Mouse (Mus musculus) 3134 (cell line): ENCODE measurements at regions not wholly inside any gene's neighbourhood (a gene's known extent, or its start where the extent isn't known, plus 50 kb on each side); places are given as distances from the start of the nearest gene placed in this dataset.

Experiments
- DNase-seq: peaks from one replicate; pipeline ENCODE4 v3.0.0-alpha.2; 2011; ENCODE audit warnings: low spot score; ENCODE audit not compliant: insufficient read length; ENCODE audit errors: extremely low read depth

DNA sequence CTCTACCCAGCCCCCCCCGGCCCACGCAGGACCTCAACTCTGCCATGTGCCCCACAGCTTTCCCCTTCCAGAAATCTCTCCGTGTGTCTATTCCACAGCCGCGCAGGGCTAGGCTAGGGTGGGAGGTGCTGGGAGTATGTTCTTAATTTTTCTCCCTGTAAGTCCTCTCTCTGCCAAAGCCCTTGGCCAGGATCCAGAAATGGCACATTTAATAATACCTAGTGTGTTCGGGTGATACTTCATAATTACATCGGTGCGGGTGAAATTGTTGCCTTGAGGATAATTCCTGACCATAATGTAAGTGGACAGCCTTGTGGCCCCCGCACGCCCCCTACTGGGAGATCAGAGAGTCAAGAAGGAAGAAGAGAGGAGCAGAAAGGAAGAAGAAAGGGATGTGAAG is 1093.5 kb downstream of the Mrps31 start:
- DNase-seq, result no peak

DNA sequence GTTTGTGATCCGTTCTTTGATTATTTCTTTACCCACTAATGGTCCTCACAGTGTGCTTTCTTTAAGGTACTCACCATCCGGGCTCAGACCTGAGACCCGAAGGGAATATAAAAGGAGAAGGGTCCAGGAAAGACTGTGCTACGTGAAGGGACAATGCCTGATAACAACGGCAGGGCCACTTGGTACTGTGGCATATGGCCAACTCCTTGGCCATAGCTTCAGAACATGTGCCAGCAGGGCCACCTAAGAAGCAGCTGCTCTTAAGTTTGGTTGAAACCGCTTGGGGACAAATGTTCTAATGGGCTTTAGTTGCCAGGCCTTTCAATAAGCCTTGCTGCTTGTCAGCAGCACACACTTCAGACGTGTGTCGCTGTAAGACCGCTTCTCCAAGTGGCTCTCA is 1094.1 kb downstream of the Mrps31 start:
- DNase-seq, result no peak

DNA sequence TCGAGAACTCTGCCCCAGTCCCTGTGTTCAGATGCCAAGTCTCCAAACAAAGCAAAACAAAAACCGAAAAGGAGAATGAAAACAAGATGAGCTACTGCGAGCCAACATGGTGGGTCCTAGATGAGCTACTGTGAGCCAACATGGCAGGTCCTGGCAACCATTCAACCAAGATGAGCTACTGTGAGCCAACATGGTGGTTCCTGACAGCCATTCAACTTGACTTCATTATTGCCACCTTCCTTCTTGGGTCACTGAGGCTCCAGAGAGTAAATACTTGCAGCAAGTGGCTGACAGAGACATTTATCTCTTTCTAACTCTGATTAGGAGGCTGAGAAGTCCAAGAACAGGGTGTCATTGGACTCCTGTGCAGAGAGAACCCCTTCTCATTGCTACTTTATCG is 1094.8 kb downstream of the Mrps31 start:
- DNase-seq, result no peak

DNA sequence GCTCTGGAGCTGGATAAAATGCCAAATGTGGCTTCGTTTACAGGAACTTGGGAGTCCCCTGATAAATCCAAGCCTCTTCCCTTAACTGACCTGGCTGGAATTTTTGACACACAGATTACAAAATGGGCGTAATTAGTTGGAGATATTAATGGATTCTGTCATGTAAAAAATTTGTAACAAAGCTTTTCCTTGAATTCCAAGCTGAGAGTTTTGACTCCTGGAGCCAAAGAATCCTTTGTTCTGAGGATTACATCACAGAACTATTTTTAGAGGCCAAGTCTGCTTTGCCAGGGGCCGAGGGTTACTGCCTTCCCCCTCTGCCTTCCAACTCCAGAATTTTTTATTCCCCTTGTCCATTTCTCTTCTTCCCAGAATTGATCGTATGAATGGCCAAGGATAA is 1096.5 kb downstream of the Mrps31 start:
- DNase-seq, result no peak

DNA sequence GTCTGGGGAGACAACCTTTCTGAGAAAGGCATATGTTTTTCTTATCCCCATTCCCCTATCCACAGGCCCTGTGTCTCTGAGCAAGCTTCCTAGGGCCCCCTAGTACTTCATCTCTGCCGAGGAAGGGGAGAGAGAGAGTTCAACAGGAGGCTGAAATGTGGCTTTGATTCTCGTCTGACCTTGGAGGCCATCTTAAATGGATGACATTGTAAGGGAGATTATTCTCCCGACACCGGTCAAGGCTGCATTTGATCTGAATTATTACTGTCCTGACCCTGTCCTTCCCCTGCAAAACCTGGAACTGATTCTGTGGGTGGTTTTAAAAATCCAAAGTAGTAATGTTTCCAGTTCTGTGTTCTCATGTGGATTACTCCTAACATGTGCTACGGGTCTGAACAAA is 1098.9 kb downstream of the Mrps31 start:
- DNase-seq, result no peak

DNA sequence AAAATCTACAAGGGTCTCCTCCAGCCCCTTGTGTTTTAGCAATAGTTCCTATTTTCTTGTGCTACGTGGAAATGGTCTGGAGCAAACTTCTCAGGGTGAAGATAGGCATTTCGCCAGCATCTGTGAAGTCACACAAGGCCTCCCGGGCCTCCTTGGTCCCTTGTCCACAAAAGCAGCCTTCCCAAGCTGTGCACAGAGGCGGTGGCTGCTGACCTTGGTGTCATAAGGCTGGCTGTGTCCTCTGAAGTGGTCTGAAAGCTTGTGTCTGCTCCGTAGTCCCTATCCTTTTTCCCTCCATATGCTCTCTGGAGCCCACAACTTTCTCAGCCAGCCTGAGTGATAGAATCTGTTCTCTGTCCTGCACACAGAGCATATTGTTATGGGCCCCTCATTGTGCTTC is 1099.4 kb downstream of the Mrps31 start:
- DNase-seq, result no peak

DNA sequence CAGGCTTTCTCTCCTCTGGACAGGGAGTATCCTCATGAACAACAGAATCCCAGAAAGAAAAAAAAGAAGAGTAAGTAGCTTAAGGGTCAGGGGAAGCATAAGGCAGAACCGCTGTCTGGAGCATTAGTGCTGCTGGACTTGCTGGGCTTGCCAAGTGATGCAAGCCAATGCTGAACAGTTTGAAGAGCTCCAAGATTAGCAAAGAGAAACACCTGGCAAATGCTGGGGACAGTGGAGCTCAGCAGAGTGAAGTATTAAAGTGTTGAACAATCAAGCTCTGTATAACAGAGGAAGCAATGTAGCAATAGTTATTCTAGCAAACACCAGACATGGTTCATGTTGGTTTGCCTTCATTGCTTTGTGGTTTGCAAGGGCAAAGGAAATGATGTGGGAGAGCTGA is 1100.1 kb downstream of the Mrps31 start:
- DNase-seq, result peak; percentile 18

DNA sequence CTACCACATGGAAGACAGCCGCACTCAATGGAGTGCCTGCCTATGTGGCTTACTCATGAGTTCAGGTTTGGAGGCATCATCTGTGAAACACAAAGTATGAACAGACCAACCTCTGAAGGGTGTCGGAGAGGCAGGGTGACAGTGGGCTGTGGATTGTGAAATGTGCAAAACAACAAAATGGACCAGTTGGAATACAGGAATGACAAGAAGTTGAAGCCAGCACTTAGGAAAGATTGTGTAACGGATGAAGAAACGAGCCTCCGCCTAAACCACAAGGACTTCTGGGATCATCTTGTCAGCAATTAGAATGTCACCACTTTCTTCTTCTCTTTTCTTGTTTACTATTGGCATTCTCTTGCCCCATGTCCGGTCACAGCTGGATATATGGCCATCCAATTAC is 1100.6 kb downstream of the Mrps31 start:
- DNase-seq, result peak; percentile 9

DNA sequence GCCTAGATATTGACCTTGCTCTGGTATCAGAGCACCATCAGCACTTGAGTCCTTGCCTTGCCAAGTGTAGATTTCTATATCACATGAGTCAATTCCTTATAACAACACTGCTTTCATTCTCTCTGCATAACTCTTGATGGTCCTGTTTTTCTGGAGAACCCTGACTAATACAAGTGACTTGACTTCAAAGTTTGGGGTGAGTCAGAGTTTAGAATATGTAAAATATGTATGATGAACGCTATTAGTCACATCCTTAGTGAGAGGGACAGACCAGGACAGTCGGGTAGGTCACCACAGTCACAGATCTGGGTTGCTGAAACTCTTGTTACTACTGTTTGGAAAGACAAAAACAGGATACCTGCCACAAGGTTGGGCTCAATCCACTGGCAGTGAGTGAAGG is 1105.3 kb downstream of the Mrps31 start:
- peak; percentile 76 for DNase-seq

DNA sequence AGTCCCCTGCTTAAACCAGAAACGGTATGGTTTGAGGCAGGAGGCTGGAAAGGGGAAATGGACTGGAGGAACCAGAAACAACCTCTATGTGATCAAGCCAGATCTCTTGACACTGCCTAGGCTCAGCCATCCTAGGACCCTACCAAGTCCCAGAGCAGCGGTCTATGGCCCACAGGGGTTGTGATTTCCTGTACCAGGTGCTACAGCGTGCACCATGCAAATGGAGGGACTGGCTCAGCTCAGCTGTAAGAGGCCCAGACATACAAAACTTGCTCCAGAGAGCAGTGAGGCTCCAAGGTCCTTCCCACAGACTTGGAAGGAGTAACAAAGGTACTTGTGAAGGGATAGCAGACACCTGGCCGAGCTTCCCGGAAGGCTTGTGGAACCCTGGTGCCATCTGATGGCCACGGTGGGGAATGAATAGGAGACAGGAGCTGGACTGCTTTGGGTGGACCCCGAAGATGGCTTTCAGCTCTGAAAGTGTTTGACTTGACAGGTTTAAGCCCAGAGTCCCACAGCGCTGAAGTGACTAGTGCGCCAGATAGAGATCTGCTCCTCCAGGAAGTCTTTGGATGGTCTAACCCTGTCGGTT is 1120.5 kb downstream of the Mrps31 start:
- DNase-seq, result peak; percentile 12

DNA sequence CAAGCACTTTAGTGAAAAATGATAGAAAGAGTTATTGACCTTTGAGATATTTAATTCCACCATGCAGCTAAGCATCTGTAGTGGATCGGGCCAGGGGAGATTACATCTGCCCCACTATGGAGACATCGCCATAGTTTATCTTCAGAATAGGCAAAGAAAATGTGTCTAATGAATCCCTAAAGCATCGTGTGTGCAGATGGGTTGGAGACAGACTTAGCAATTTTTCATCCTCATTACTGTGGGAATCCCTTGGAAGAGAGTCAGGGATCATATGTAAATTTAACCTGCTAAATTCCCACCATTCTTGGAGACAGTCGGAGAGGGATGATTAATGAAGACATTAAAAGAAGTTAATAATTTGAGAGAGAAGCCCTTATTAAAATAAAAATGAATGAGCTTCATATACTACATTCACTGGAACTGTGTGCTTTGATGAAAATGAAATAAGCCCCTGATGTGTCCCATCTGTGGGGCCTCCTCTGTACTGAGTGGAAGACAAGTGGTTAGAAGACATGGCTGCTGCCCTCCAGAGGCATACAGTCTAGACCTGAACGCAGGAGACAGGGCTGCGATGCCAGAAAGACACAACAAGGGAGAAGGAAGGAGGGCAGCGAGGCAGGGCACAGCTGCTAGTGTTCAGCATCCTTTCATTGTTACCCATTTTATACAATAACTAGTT is 1126.7 kb downstream of the Mrps31 start:
- no peak for DNase-seq

DNA sequence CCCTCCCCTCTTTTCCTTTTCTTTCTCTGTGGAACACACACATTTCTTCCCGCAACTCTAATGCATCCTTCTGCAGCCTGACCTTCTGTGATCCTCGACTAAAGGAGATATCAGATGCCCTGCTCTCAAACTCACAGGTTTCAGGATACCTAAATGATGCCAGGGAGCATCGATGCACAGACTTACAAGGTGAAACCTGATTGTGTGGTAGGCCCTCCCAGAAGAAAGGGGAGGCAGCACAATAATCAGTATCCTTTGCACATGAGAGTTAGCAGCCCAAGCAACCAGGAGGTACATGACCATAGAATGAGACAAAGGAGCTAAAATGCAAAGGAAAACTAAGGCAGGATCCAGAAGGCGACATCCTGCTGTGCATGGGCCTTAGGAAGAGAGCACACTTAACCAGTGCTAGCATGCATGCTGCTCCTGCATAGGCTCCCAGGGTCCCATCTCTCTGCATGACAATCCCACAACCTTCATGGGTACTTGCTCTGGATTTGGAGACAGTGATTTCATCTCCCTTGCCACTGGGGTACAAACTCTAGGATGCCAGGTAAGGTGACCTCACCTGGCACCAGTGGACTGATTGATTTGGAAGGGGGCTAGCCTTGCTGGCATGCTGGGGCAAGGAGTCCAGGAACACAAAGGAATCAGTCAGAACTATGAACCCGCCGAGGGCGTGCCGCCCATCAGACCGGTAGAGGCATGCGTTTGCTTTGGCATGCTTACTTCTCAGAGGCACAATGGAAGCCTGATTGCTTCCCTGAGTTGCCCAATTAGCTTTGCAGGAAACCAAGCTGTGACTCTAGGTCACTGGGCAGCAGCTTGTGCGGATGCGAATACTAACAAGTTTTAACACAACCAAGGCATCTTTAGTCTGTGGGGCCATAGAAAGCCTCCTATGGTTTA is 1142.7 kb downstream of the Mrps31 start:
- no peak for DNase-seq

DNA sequence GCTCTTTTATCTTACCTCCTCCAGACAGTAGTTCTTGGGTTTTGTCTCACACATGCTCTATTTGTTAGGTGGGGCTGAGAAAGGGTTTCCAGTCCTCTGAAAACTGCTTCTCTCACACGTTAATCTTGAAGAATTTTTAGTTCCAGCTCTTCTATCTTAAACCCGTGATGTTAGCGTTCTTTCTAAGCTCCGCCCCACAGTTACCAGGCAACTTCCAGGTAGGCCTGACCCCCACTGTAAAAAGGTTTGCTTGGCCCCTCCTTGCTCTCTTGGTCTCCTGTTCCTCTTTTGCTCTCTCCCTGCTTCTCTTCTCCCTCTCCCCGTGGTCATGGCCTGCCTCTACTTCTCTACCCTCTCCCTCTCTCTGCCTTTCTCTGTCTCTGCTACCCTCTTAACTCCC is 1149.7 kb downstream of the Mrps31 start:
- DNase-seq, result no peak

DNA sequence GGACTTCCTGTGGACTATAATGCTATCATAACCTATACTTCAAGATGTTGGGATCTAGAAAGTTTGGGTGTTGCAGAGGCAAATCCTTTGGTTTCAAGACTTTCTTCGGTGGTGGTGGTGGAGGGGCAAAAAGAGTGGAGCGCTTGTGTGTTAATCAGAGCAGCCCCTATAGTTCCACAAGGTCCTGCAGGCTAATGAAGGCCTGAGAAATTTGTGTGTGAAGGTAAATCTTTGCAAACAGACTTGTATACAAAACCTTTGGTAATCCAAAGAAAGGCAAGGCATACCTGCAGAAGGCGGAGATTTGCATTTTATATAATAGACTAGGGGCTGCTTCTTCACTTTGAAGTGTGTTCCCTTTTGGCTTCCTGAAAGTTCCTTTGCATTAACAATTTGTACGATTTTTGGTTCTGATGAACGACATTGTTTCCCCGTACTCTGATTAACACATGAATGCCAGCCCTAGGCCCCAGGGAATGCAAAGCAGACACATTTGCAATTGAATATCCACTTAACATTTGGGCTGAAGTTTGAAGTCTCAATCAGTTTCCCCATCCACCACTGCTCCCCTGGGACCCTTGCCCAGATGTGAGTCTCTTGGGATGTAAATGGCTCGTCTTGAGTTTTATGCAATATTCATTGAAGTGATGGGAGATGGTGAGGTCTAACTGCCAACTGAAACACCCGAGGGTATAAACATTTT is 1150.7 kb downstream of the Mrps31 start:
- no peak for DNase-seq

DNA sequence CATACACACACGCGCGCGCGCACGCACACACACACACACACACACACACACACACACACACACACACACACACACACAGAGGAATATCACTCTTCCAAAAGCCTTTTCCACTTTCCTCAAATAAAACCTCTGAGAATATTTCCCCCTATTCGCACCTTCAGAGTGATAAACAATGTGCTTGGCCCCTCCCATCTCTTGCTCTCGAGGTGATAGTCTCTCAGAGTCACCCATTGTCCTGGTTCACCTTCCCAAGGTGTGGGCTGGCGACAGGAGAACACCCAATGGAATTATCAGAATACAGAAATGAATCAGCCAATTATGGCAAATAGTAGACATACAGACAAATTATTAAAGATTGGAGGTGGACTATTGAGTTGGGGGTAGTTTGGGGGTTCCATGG is 1151.3 kb downstream of the Mrps31 start:
- DNase-seq, result no peak

DNA sequence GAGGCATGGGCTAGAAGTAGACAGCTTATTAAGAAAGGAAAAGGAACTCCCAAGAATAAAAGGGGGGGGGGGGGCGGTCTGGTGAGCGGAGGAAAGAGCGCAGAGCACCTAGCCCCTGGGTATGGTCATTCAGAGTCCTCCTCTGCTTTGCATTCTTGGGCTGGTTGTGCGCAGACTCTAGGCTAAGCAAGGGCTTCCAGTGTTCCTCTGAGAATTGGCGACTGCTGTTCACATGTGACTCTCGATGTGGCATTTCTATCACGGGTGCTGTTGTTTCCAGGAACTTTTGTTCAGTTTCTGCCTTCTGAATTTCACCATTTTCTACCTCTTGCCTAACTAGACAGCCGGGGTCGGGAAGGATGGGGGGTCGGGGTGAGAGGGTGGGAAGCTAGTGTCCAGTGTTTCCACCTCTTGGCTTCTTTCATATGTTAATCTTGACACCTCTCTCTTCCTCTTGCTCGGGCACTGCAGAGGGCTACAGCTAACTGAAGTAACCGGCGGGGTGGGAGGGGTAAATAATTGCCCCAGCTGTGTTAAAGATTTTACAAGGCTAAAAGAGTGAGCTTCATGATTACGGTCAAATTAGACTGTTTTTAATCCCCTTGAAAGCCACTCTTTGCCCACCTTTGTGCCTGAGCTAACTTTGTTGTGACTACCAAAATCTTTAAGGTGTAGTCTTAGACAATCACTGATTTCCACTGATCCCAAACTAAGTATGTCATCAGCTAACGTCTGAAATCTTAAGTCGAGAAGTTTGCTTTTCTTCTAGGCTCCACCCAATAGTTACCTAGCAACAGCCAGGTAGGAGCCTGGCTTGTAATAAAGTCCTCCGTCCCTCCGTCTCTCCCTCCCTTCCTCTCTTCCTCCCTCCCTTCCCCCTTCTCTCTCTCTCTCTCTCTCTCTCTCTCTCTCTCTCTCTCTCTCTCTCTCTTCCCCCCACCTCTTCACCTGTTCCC is 1152.2 kb downstream of the Mrps31 start:
- no peak for DNase-seq

DNA sequence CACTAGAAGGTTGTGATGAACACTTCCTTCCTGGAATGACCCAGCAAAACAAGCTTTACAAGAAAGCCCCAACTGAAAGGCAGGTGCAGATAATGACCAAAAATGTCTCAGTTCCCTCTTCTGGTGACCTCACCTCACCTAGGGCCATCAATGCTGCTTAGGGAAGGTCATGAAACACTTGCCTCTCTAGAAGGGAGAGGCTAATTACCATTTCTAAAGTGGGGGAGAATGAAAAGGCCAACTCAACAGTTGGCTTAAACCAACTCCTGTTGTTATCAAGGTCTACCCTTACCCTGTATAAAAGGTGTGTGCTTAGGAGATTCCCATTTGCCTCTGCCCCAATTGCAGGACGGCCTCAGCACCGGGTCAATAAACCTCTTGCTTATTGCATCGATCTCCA is 1156.7 kb downstream of the Mrps31 start:
- DNase-seq, result no peak

DNA sequence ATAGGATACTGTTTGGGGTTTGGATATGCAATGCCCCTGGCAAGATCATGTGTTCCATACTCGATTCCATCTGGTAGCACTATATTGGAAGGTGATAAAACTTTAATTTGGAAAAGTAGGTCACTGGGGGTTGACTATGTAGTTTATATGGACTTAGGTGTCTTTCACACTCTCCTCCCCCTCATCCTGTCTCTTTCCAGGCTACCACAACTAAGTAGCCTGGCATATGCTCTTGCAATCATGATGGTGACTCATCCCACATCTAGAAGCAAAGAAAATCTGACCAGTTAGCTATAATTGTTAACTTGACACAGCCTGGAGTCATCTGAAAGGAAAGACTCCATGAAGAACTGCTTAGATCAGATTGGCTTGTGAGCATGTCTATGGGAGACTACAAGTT is 1154.3 kb downstream of the Adam3 start:
- DNase-seq, result no peak

DNA sequence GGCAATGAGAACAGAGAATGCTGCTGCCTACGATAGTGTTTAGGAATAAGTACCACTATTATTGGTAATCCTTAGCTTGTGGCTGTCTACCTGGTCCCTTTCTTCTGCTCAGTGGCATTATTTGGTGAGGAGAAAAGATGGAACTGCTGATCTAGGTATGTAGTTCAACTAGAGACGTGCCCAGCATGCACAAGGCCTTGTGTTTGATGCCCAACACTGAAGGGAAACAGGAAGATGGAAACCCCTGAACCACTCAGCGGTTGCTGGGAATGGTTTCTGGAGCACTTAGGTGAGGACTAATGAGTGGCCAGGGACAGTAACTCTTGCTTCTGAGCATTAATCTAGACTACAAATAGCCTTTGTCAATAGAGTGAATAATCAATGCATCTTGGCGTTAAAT is 1145.5 kb downstream of the Adam3 start:
- DNase-seq, result no peak

DNA sequence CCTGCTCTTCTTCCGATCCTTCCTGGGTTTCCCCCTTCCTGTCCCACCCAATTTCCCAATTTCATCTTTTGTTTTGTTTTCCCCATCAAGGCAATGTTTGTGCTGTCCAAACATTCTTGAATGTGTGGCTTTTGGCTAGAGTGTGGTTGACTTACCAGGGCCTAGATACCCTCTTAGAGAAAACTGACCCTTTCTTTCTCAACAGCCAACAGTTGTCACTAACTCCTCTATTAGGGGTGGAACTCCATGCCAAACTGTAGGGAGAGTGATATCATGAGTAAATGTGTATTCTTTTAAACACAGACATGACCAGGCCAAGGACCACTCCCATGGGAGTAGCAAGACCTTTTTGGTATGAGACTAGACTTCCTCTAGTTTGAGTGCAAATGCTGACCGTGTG is 1145.0 kb downstream of the Adam3 start:
- DNase-seq, result no peak
